Mouse (Mus musculus): ENCODE results near the gene Nt5e.
A peak's percentile ranks its signal among the peaks of the same experiment; 100 is the strongest.
"Not testable (repeated sequence)": the region's sequence is repeated elsewhere in the genome, so short reads cannot be mapped to it uniquely, and the experiment has no call there.

The Nt5e gene

DNA sequence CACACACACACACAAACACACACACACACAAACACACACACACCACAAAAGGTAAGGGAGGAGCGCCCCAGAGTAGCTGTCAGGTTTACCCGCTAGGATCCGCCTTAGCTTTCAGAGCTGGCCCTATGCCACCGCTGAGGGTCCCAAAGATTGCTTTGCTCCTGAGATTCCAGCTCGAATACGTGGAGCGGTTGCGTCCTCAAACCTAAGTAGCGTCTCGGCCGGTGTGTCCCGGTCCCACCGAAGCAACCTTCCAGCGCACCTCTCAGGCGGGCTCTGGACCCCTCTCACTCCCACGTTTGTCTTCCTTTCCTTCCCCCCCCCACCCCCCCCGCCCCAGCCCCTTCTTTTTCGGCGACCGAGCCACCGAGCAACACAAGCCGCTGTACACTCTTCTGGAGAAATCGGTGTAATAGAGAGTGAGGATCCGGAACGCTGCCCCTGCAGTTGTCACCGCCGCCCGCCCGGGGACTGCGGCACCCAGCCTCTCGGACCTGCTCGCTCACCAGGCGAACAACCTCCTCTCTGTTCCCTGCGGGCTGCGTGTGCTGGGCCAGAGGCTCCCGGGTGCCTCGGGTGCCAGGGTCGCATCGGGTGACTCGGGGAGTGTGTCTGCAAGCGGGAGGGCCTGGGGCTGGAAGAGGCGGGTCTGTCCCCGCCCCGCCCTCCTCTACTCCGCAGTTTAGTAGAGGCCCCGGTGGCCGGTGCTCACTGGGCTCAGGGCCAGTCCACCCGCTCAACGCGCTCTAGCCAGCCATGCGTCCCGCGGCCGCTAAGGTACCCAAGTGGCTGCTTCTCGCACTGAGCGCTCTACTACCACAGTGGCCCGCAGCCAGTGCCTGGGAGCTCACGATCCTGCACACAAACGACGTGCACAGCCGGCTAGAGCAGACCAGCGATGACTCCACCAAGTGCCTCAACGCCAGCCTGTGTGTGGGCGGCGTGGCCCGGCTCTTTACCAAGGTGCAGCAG is at the start of gene Nt5e:
TSS of gene Nt5e (plus strand) at position 268 of the 972 bp plus-strand sequence.
- DNase-seq (ENCODE audit: low spot score in 2 of 2) = peak; percentile 32 to 48

DNA sequence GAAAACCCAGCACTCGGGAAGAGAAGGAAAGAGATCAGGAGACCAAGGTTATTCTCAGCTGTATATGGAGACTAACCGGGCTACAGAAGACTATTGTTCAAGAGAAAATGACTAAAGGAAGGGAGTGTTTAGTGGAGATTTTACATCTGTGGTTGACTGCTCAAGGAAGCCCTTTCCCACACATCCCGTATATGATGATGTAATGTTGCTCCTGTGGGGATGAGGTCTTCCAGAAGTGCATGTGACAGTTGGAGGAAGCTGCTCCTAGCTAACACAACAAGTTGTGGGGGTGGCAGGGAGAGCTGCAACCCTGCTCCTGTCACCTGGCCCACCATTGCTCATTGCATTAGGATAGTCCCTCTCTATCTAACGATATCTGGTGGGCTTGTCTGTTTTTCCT is 49.4 kb upstream of the Nt5e start:
- no peak for DNase-seq (ENCODE audit: low spot score in 2 of 2)

- DNase-seq (ENCODE audit: low spot score in 2 of 2) = no peak
Observed at GRCm38 (mm10) chr9:88279728-88280127, 47.3 kb upstream of the Nt5e start.

GRCm38 (mm10) chr9:88289568-88290168 is 37.3 kb upstream of the Nt5e start:
- no peak for DNase-seq (ENCODE audit: low spot score in 2 of 2)

GRCm38 (mm10) chr9:88292836-88293370 is 34.1 kb upstream of the Nt5e start:
- no peak for DNase-seq (ENCODE audit: low spot score in 2 of 2)

DNA sequence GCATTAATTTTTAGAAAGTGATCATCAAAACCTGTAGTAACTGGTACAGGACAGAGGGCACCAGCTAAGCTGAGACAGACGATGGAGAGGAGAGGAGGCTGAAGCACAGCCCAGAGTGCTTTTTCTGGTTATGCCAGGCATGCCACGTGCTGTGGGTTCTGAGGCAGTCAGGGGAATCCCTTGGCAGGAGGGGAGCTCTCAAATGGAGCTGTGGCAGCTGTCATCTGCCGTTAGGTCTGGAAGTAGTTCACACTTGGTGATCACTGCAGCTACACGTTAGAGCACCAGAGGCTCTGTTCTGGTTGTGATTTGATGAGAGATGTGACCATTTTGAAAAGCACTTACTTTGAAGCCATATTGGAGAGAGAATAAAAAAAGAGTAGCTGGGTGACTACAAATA is 31.2 kb upstream of the Nt5e start:
- peak in 1 of 2 experiments; percentile 34 for DNase-seq (ENCODE audit: low spot score in 2 of 2)

DNA sequence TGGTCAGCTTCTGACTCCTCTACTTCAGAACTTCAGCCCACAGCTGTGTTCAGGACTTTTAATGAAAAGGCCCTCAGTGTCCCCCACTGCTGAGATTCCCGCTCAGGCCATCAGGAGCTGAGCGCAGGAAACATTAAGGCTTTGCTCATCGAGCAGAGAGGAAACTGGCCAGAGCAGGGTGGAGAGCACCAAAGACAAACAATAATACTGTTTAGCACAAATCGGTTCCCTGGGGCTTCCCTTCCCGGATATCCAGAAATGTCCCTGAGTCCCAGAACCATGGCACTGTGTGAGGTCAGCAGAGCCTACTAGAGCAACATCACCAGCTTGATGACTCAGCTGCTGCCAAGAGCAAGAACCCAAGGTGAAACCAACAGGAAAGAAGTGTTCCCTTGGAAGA is 30.7 kb upstream of the Nt5e start:
- no peak for DNase-seq (ENCODE audit: low spot score in 2 of 2)

DNA sequence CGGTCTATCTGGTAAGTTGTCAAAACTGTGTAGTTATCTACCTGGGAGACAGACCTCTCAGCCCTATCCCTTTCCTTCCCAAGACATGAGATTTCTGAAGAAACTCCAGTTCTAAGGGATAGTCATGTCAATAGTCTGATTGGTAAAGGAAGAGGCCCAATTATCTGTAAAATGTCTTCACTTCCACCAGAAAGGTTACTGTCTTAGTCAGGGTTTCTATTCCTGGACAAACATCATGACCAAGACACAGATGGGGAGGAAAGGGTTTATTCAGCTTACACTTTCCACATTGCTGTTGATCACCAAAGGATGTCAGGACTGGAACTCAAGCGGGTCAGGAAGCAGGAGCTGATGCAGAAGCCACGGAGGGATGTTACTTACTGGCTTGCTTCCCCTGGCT is 29.8 kb upstream of the Nt5e start:
- DNase-seq (ENCODE audit: low spot score in 2 of 2) = not testable (repeated sequence)

GRCm38 (mm10) chr9:88297871-88298658 is 28.9 kb upstream of the Nt5e start:
- DNase-seq (ENCODE audit: low spot score in 2 of 2) = no peak

- no peak for DNase-seq (ENCODE audit: low spot score in 2 of 2)
Observed at GRCm38 (mm10) chr9:88307019-88307618, 19.9 kb upstream of the Nt5e start.

GRCm38 (mm10) chr9:88309127-88309526 is 17.9 kb upstream of the Nt5e start:
- no peak for DNase-seq (ENCODE audit: low spot score in 2 of 2)

GRCm38 (mm10) chr9:88319226-88319625 is 7.8 kb upstream of the Nt5e start:
- no peak for DNase-seq (ENCODE audit: low spot score in 2 of 2)

- no peak for DNase-seq (ENCODE audit: low spot score in 2 of 2)
Observed at GRCm38 (mm10) chr9:88324616-88325015, 2.4 kb upstream of the Nt5e start.

DNA sequence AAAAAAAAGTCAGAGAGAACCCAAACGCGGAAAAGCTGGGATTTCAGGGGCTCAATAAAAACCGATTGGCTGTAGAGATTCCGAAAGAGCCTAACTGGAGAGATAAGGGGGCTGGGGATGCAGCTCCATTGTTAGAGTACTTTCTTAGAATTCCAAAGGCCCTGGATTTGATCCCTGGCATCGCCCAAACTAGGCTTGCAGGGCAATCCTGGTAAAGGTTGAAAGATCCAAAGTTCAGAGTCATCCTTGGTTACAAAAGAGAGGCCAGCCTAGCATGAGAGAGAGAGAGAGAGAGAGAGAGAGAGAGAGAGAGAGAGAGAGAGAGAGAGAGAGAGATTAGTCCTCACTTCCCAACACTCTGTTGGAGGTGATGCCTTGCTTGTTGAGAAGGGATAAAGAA is 1.7 kb downstream of the Nt5e start:
- DNase-seq (ENCODE audit: low spot score in 2 of 2) = no peak

DNA sequence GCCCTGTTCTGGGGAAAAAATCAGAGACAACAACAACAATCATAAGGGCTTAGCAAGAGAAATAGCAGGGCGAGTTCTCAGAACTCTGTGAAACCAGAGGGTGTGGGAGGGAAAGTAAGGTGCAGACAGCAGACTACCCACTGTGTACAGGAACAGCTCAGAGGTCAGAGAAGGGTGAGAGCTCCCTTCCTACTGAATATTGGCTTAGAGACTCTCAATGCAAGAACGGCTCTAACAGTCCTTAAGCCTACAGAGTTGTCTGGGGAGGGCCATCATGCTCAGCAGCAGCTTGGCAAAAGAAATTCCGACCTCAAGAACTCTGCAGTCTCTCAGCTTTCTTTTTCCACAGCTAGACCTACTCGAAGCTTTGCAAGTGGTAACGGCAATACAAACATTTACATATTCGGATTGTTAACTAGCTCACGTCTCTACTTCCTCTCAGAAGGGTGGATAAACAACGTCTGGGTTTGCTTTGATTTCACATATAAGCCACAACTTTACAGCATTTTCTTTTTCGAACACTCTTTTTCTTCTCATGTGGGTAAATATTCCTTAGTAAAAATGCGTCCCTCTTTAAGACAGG is 2.3 kb downstream of the Nt5e start:
- no peak for DNase-seq (ENCODE audit: low spot score in 2 of 2)

GRCm38 (mm10) chr9:88330316-88330715 is 3.3 kb downstream of the Nt5e start:
- DNase-seq (ENCODE audit: low spot score in 2 of 2) = no peak

DNA sequence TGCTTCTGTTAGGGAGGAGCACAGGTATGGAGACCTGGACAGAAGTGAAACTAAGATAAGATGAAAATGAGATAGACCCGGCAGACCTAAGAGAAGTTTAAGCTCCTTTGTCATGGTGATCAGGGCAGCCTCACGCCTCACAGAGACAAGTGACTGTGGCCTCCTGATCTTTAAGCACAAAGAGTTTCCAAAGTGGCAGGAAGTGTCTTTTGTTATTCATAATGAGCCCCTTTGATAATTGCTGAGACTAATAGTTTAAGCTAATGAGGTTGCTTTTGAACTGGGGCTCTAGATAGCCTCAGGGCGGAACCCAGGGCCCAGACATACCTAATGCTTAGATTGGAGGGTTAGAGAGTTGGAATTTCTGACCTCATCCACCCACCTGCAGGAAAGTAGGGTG is 5.5 kb downstream of the Nt5e start:
- no peak for DNase-seq (ENCODE audit: low spot score in 2 of 2)

GRCm38 (mm10) chr9:88335839-88336238 is 8.8 kb downstream of the Nt5e start:
- DNase-seq (ENCODE audit: low spot score in 2 of 2) = no peak

DNA sequence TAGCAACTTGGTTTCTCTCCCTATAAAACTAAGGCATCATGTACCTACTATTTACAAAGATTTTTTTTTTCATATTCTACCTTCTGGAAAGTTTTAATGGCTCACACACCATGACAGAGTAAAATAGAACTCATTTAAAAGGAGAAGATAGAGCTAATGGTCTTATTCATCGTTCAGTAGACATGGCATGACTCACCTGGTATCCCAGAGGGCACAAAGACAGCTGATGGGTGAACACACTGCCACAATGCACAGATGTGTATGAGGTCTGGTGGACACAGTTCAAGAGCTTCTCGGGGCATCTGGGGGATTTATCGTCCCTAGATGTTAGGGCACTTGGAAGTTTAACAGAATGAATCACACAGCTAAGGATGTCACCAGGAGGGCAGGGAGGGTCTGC is 13.8 kb downstream of the Nt5e start:
- no peak for DNase-seq (ENCODE audit: low spot score in 2 of 2)

DNA sequence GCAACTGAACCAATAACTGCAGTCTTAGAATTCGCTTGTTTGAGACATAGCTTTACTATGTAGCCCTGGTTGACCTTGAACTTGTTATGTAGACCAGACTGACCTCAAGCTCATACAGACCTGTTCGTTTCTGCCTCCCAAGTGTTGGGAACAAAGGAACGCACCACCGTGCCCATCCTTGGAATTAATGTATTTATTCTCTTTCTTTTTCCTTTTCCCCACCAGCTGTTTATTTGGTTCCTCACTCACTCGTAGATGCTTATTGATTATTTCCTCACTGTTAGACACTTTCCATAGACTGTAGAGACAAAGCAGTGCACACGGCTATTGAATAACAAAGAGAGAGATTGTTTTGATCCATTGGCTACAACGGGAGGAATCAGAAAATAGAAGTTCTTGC is 15.2 kb downstream of the Nt5e start:
- no peak for DNase-seq (ENCODE audit: low spot score in 2 of 2)

- no peak for DNase-seq (ENCODE audit: low spot score in 2 of 2)
Observed at GRCm38 (mm10) chr9:88342701-88343100, 15.7 kb downstream of the Nt5e start.

All from frontal cortex, postnatal 14 days (tissue).